Mouse (Mus musculus) forebrain, embryonic 14.5 days (tissue): ENCODE results near the gene Slc30a5. TPM values are rescaled to one million over a fixed set of nuclear protein-coding genes. Genes with fewer than 3 reads are reported as not detected.

Experiments used
- ATAC-seq: fragments of 200-750 bp; cut with Nextera tagmentation; 2 replicates; pipeline ENCODE4 v1.8.0; 2017; ENCODE audit warnings: mild to moderate bottlenecking, moderate library complexity
- DNase-seq: peaks from one replicate; pipeline ENCODE4 v3.0.0-alpha.2; 2015; ENCODE audit warnings: low spot score
- H3K27ac ChIP-seq: fragments of 300-500 bp; sonication (generic); 2 replicates; pipeline ENCODE4 v1.5.1; 2014; ENCODE audit warnings: low read depth, mild to moderate bottlenecking, control low read depth, low read length, moderate library complexity
- H3K27me3 ChIP-seq: fragments of 300-500 bp; sonication (generic); replicated peaks from 2 replicates; pipeline ENCODE4 v1.6.1; 2014; ENCODE audit warnings: low read length, control low read depth, mixed read lengths; ENCODE audit not compliant: control insufficient read depth, insufficient read depth
- H3K36me3 ChIP-seq: fragments of 300-500 bp; sonication (generic); 2 replicates; pipeline ENCODE4 v1.6.1; 2014; ENCODE audit warnings: low read length, control low read depth; ENCODE audit not compliant: control insufficient read depth, insufficient read depth
- H3K4me1 ChIP-seq: fragments of 300-500 bp; sonication (generic); 2 replicates; pipeline ENCODE4 v1.6.1; 2014; ENCODE audit warnings: antibody characterized with exemption, low read length, control low read depth; ENCODE audit not compliant: control insufficient read depth, insufficient read depth
- H3K4me2 ChIP-seq: fragments of 300-500 bp; sonication (generic); 2 replicates; pipeline ENCODE4 v1.6.1; 2014; ENCODE audit warnings: mild to moderate bottlenecking, control low read depth, low read length
- H3K4me3 ChIP-seq: fragments of 300-500 bp; sonication (generic); 2 replicates; pipeline ENCODE4 v1.5.1; 2014; ENCODE audit warnings: low read depth, low read length, control low read depth
- H3K9ac ChIP-seq: fragments of 300-500 bp; sonication (generic); 2 replicates; pipeline ENCODE4 v1.6.1; 2014; ENCODE audit warnings: mild to moderate bottlenecking, low read length, control low read depth, moderate library complexity
- H3K9me3 ChIP-seq: fragments of 300-500 bp; sonication (generic); replicated peaks from 2 replicates; pipeline ENCODE4 v1.6.1; 2016; ENCODE audit warnings: low read length, control low read depth, mixed read lengths; ENCODE audit not compliant: control insufficient read depth
- WGBS: fragments of 180-500 bp; shearing (Covaris S2); extraction: QIAGEN DNeasy Blood & Tissue Kit; methylation state at CpG from one replicate; pipeline ENCODE4 v1.1.7; 2014; 5-methylcytosine and 5-hydroxymethylcytosine counted together
- polyA plus RNA-seq: library from polyadenylated mRNA; unstranded; fragments of >200 nt; fragmentation: Nextera tagmentation; extraction: Ambion mirVana; gene quantifications from 2 replicates; pipeline ENCODE4 v1.2.1, GENCODE M21; 2014

Gene Slc30a5
- polyA plus RNA-seq, 1 experiment from 2014 or later: 35.8 TPM

DNA sequence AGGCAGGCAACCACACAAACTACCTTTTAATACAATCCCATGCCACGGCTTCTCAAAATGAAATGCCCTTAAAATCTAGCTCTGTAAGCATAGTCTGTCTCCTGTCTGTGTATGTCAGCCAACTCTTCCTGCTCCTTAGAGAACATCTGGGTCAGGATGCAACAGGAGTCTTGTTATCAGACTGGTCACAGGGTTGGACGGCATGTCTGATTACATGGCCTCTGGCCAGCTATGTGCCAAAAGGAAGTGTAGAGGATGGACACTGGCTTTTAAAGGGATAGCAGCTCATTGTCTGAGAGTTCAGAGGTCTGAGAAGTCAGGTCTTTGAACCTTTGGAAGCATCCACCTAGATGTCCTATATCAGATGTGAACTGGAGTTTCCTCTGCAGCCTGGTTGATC, 77.9 kb downstream of the Slc30a5 start:
- Histone ChIP-seq H3K4me3 (no peak overlapping the region), H3K4me1 (no peaks in the 10 kb centered on the region), H3K27me3 (no peaks in the 10 kb centered on the region), H3K36me3 (peaks cover 6% of the 10 kb centered on the region; the same call in 1 of the 2 replicates), H3K27ac (no peak overlapping the region), H3K9ac (no peak overlapping the region), H3K9me3 (no peaks in the 10 kb centered on the region), H3K4me2 (no peak overlapping the region)
- no peak for DNase-seq
- ATAC-seq: no peak
- WGBS: 92% methylated on average over 2 of the region's 2 CpGs

DNA sequence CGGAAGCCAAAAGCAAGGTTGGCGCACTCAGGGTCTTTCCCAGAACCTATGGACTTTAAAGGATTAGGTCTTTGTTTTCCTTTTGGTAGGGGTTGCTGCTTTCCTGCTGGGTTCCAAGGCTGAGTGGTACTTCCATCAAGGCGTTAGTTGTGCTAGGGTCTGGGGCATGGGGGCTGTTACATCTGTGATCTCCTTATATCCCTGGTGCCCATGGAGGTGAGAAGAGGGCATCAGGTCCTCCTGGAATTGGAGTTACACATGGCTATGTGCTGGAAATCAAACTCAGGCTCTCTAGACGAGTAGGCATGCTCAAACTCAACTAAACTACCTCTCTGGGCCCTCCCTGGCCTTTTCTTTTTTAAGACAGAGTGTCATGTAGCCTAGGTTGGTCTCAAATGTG, 79.0 kb downstream of the Slc30a5 start:
- ATAC-seq: no peak
- Histone ChIP-seq H3K4me1 (no peaks in the 10 kb centered on the region), H3K4me3 (no peak overlapping the region), H3K36me3 (no peaks in the 10 kb centered on the region), H3K27ac (no peak overlapping the region), H3K9me3 (no peaks in the 10 kb centered on the region), H3K4me2 (no peak overlapping the region), H3K27me3 (no peaks in the 10 kb centered on the region), H3K9ac (no peak overlapping the region)
- DNase-seq: no peak
- WGBS: 65% methylated on average over 4 of the region's 4 CpGs

DNA sequence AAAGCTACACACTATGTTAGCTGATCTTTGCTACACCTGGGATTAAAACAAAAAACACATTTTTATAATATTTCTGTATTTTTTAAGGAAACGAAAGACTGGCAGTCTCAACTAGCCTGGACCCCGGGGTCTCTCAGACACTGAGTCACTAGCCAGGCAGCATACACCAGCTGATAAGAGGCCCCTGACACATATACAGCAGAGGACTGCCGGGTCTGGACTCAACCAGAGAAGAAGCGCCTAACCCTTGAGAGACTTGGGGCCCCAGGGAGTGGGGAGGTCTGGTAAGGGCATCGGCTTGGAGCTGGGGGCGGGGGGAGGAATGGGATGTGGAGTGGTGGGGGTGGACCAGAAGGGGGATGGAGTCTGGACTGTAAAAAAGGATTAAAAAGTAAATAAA, 80.2 kb downstream of the Slc30a5 start:
- Histone ChIP-seq H3K36me3 (no peaks in the 10 kb centered on the region), H3K4me2 (no peak overlapping the region), H3K9ac (no peak overlapping the region), H3K27ac (no peak overlapping the region), H3K27me3 (no peaks in the 10 kb centered on the region), H3K4me1 (no peaks in the 10 kb centered on the region), H3K4me3 (no peak overlapping the region), H3K9me3 (no peaks in the 10 kb centered on the region)
- no peak for ATAC-seq
- 84% methylated on average over 6 of the region's 6 CpGs for WGBS
- DNase-seq: no peak

Other genes with a start within 250 kb of the Slc30a5 start
- gene Marveld2, start 216.5 kb downstream of the Slc30a5 start, polyA plus RNA-seq: 1.2 and 1.8 TPM in 2 replicates
- gene Ak6, start 182.4 kb downstream of the Slc30a5 start, polyA plus RNA-seq: 380 and 419 TPM in 2 replicates
- 24.0 and 25.4 TPM in 2 replicates for gene Rad17, start 182.4 kb downstream of the Slc30a5 start, polyA plus RNA-seq
- 23.4 and 29.8 TPM in 2 replicates for gene Taf9, start 181.8 kb downstream of the Slc30a5 start, polyA plus RNA-seq
- 1.2 and 1.4 TPM in 2 replicates for gene Ccdc125, start 163.7 kb downstream of the Slc30a5 start, polyA plus RNA-seq
- 53.5 and 54.6 TPM in 2 replicates for gene Cdk7, start 102.5 kb downstream of the Slc30a5 start, polyA plus RNA-seq
- gene Mrps36, start 88.8 kb downstream of the Slc30a5 start, polyA plus RNA-seq: 112 and 125 TPM in 2 replicates
- 16.5 and 20.4 TPM in 2 replicates for gene Cenph, start 57.5 kb downstream of the Slc30a5 start, polyA plus RNA-seq
- gene Ccnb1, start 46.9 kb downstream of the Slc30a5 start, polyA plus RNA-seq: 164 and 215 TPM in 2 replicates